Mouse (Mus musculus): ENCODE data around the gene Pkdrej. TPM values are rescaled to one million over a fixed set of nuclear protein-coding genes. Genes with fewer than 3 reads are reported as not detected.

The Pkdrej gene
- polyA plus RNA-seq, 1 experiment from 2014 or later = not detected

GRCm38 (mm10) chr15:85832599-85832998, 11.1 kb upstream of the Pkdrej start:
- 58% methylated on average over 8 of the region's 8 CpGs for WGBS
- H3K9ac ChIP-seq = peak overlapping the region; percentile 77
- no peak overlapping the region for H3K27ac ChIP-seq
- peak overlapping the region; percentile 82 for H3K4me2 ChIP-seq
- H3K36me3 ChIP-seq (ENCODE audit: poor library complexity, severe bottlenecking) = no peaks in the 10 kb centered on the region
- peaks cover 12% of the 10 kb centered on the region for H3K4me1 ChIP-seq
- H3K9me3 ChIP-seq (replicated peaks) = no peaks in the 10 kb centered on the region
- no peaks in the 10 kb centered on the region; the same call in 1 of the 2 replicates for H3K27me3 ChIP-seq
- ATAC-seq = peak; percentile 19; the same call in 1 of the 2 replicates
- peak overlapping the region; percentile 51 for H3K4me3 ChIP-seq

- H3K4me3 ChIP-seq = peak within 1 kb of the TSS; percentile 51
- peak within 1 kb of the TSS; percentile 82 for H3K4me2 ChIP-seq
- no peaks in the 10 kb centered on the region; the same call in 1 of the 2 replicates for H3K27me3 ChIP-seq
- no peaks in the 10 kb centered on the region for H3K36me3 ChIP-seq (ENCODE audit: poor library complexity, severe bottlenecking)
- peaks cover 12% of the 10 kb centered on the region for H3K4me1 ChIP-seq
- peak within 1 kb of the TSS; percentile 77 for H3K9ac ChIP-seq
- no peaks in the 10 kb centered on the region for H3K9me3 ChIP-seq (replicated peaks)
- 1% methylated on average over 27 of the region's 27 CpGs for WGBS
- ATAC-seq = peak; percentile 91
- H3K27ac ChIP-seq = no peak within 1 kb of the TSS; the same call in 1 of the 2 replicates
Observed at GRCm38 (mm10) chr15:85831954-85832590, 10.5 kb upstream of the Pkdrej start, which contains the start of gene Ttc38. Ttc38 (plus strand) TSS chr15:85832306.

GRCm38 (mm10) chr15:85829470-85829869, 7.9 kb upstream of the Pkdrej start:
- ATAC-seq = no peak
- no peak overlapping the region for H3K27ac ChIP-seq
- peaks cover 12% of the 10 kb centered on the region for H3K4me1 ChIP-seq
- H3K4me2 ChIP-seq = no peak overlapping the region
- WGBS = 74% methylated on average over 5 of the region's 5 CpGs
- no peak overlapping the region for H3K4me3 ChIP-seq
- H3K36me3 ChIP-seq (ENCODE audit: poor library complexity, severe bottlenecking) = no peaks in the 10 kb centered on the region
- H3K9ac ChIP-seq = no peak overlapping the region
- no peaks in the 10 kb centered on the region for H3K9me3 ChIP-seq (replicated peaks)
- no peaks in the 10 kb centered on the region; the same call in 1 of the 2 replicates for H3K27me3 ChIP-seq

GRCm38 (mm10) chr15:85828071-85828470, 6.5 kb upstream of the Pkdrej start:
- Histone ChIP-seq H3K4me2 (no peak overlapping the region), H3K4me3 (no peak overlapping the region), H3K36me3 (ENCODE audit: poor library complexity, severe bottlenecking) (no peaks in the 10 kb centered on the region), H3K9ac (no peak overlapping the region), H3K27me3 (no peaks in the 10 kb centered on the region; the same call in 1 of the 2 replicates), H3K9me3 (replicated peaks) (no peaks in the 10 kb centered on the region), H3K4me1 (peaks cover 12% of the 10 kb centered on the region), H3K27ac (no peak overlapping the region)
- no peak for ATAC-seq
- WGBS = 89% methylated on average over 4 of the region's 4 CpGs

- peaks cover 10% of the 10 kb centered on the region for H3K27me3 ChIP-seq
- no peak overlapping the region for H3K27ac ChIP-seq
- no peaks in the 10 kb centered on the region for H3K36me3 ChIP-seq (ENCODE audit: poor library complexity, severe bottlenecking)
- H3K4me3 ChIP-seq = no peak overlapping the region
- no peak overlapping the region for H3K9ac ChIP-seq
- H3K4me2 ChIP-seq = no peak overlapping the region
- no peak for ATAC-seq
- WGBS = 77% methylated on average over 5 of the region's 5 CpGs
- peaks cover 8% of the 10 kb centered on the region for H3K4me1 ChIP-seq
- no peaks in the 10 kb centered on the region for H3K9me3 ChIP-seq (replicated peaks)
Observed at GRCm38 (mm10) chr15:85826676-85827075, 5.1 kb upstream of the Pkdrej start.

- H3K36me3 ChIP-seq (ENCODE audit: poor library complexity, severe bottlenecking) = no peaks in the 10 kb centered on the region
- H3K27me3 ChIP-seq = peaks cover 25% of the 10 kb centered on the region
- peaks cover 10% of the 10 kb centered on the region for H3K4me1 ChIP-seq
- peak overlapping the region; percentile 60 for H3K9ac ChIP-seq
- no peaks in the 10 kb centered on the region; the same call in 1 of the 2 replicates for H3K9me3 ChIP-seq (replicated peaks)
- no peak for ATAC-seq
- WGBS = 9% methylated on average over 4 of the region's 4 CpGs
- H3K4me2 ChIP-seq = peak overlapping the region; percentile 93
- H3K27ac ChIP-seq = no peak overlapping the region
- peak overlapping the region; percentile 48 for H3K4me3 ChIP-seq
Observed at GRCm38 (mm10) chr15:85822011-85822359, 451 bp upstream of the Pkdrej start.

- H3K27me3 ChIP-seq = no peaks in the 10 kb centered on the region
- no peak overlapping the region for H3K4me2 ChIP-seq
- no peak for ATAC-seq
- no peak overlapping the region for H3K27ac ChIP-seq
- no peak overlapping the region for H3K9ac ChIP-seq
- H3K4me3 ChIP-seq = no peak overlapping the region
- H3K4me1 ChIP-seq = peaks cover 14% of the 10 kb centered on the region
- 73% methylated on average over 10 of the region's 10 CpGs for WGBS
- no peaks in the 10 kb centered on the region for H3K36me3 ChIP-seq (ENCODE audit: poor library complexity, severe bottlenecking)
- H3K9me3 ChIP-seq (replicated peaks) = no peaks in the 10 kb centered on the region; the same call in 1 of the 2 replicates
Observed at GRCm38 (mm10) chr15:85813428-85813827, 8.1 kb downstream of the Pkdrej start.

- no peaks in the 10 kb centered on the region for H3K36me3 ChIP-seq (ENCODE audit: poor library complexity, severe bottlenecking)
- no peaks in the 10 kb centered on the region for H3K9me3 ChIP-seq (replicated peaks)
- H3K9ac ChIP-seq = peak within 1 kb of the TSS; percentile 79
- peak; percentile 96 for ATAC-seq
- H3K27ac ChIP-seq = peak within 1 kb of the TSS; percentile 80
- H3K27me3 ChIP-seq = no peaks in the 10 kb centered on the region
- 4% methylated on average over 36 of the region's 36 CpGs for WGBS
- peaks cover 14% of the 10 kb centered on the region for H3K4me1 ChIP-seq
- H3K4me3 ChIP-seq = peak within 1 kb of the TSS; percentile 71
- H3K4me2 ChIP-seq = peak within 1 kb of the TSS; percentile 80
Observed at GRCm38 (mm10) chr15:85811535-85812277, 9.8 kb downstream of the Pkdrej start, which contains the start of gene Cdpf1. Cdpf1 (minus strand) TSS chr15:85811697.

GRCm38 (mm10) chr15:85810806-85811521, 10.6 kb downstream of the Pkdrej start:
- H3K27ac ChIP-seq = peak overlapping the region; percentile 80

GRCm38 (mm10) chr15:85810462-85810805, 11.1 kb downstream of the Pkdrej start:
- ATAC-seq = no peak
- Histone ChIP-seq H3K4me3 (peak overlapping the region; percentile 71; the same call in 1 of the 2 replicates), H3K9ac (peak overlapping the region; percentile 79; the same call in 1 of the 2 replicates)

More at GRCm38 (mm10) chr15:85810806-85811521, 10.6 kb downstream of the Pkdrej start:
- Histone ChIP-seq H3K4me3 (peak overlapping the region; percentile 71), H3K9me3 (replicated peaks) (no peaks in the 10 kb centered on the region), H3K4me2 (peak overlapping the region; percentile 80), H3K4me1 (peaks cover 14% of the 10 kb centered on the region), H3K27me3 (no peaks in the 10 kb centered on the region), H3K9ac (peak overlapping the region; percentile 79), H3K36me3 (ENCODE audit: poor library complexity, severe bottlenecking) (no peaks in the 10 kb centered on the region)
- ATAC-seq = peak; percentile 86
- 5% methylated on average over 36 of the region's 36 CpGs for WGBS

GRCm38 (mm10) chr15:85809091-85809490, 12.4 kb downstream of the Pkdrej start:
- ATAC-seq = no peak
- WGBS = 91% methylated on average over 12 of the region's 12 CpGs
- H3K9me3 ChIP-seq (replicated peaks) = no peaks in the 10 kb centered on the region

More at GRCm38 (mm10) chr15:85810462-85810805, 11.1 kb downstream of the Pkdrej start:
- Histone ChIP-seq H3K36me3 (ENCODE audit: poor library complexity, severe bottlenecking) (no peaks in the 10 kb centered on the region), H3K27me3 (no peaks in the 10 kb centered on the region), H3K4me1 (peaks cover 14% of the 10 kb centered on the region), H3K27ac (no peak overlapping the region), H3K9me3 (replicated peaks) (no peaks in the 10 kb centered on the region), H3K4me2 (peak overlapping the region; percentile 80)
- WGBS = 89% methylated on average over 5 of the region's 5 CpGs

GRCm38 (mm10) chr15:85808434-85808833, 13.1 kb downstream of the Pkdrej start:
- H3K27me3 ChIP-seq = no peaks in the 10 kb centered on the region
- H3K36me3 ChIP-seq (ENCODE audit: poor library complexity, severe bottlenecking) = no peaks in the 10 kb centered on the region
- peaks cover 14% of the 10 kb centered on the region for H3K4me1 ChIP-seq
- no peak overlapping the region for H3K4me3 ChIP-seq
- 31% methylated on average over 8 of the region's 8 CpGs for WGBS
- no peak overlapping the region for H3K27ac ChIP-seq
- no peaks in the 10 kb centered on the region for H3K9me3 ChIP-seq (replicated peaks)
- no peak overlapping the region for H3K9ac ChIP-seq
- H3K4me2 ChIP-seq = no peak overlapping the region
- ATAC-seq = no peak

More at GRCm38 (mm10) chr15:85809091-85809490, 12.4 kb downstream of the Pkdrej start:
- no peak overlapping the region for H3K9ac ChIP-seq
- no peak overlapping the region for H3K27ac ChIP-seq
- no peaks in the 10 kb centered on the region for H3K36me3 ChIP-seq (ENCODE audit: poor library complexity, severe bottlenecking)
- no peak overlapping the region for H3K4me3 ChIP-seq
- H3K4me2 ChIP-seq = no peak overlapping the region
- no peaks in the 10 kb centered on the region for H3K27me3 ChIP-seq
- peaks cover 14% of the 10 kb centered on the region for H3K4me1 ChIP-seq

Measured in forebrain, embryonic 13.5 days (tissue).